Mouse (Mus musculus): ENCODE data around the gene Nbeal2. TPM values are rescaled to one million over a fixed set of nuclear protein-coding genes. Genes with fewer than 3 reads are reported as not detected.

The Nbeal2 gene
- total RNA-seq, 2 experiments from 2014 or later, result 2.9 to 3.2 TPM

DNA sequence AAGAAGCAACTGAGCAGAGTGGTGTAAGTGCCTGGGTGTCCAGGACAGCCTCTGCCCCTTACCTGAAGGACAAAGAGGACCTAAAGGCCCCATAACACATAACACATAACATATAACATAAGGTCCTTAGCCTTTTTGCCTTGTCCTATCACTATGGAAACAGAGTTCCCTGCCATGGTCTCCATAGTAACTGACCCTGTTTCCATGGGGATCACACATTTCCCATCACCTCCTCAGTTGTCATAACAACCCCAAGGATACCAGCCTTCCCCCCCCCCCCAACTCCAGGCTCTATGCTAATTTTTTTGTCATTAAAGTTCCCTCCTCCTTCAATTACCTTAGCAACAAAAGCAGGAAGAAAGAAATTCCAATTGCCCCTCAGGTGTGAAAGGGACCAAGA is 4.2 kb downstream of the Nbeal2 start:
- no peak for DNase-seq

DNA sequence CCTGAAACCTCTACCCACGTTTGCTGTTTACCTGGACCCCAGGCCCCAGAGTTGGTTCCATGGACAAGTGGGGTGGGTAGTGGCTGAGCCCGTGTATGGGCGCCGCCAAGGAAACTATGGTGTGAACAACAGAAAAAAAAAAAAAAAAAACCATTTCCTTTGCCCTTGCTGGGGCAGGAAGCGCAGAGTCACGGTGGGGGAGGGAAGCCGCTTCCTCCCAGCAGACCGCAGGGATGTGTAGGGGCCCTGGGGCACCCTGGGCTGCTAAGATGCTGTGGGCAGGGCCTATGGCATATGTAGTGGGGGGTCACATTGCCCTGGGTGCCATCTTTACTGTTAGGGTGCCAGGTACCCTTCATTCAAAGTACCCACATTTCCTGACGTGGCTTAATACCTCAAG is 8.7 kb downstream of the Nbeal2 start:
- peak; percentile 46 for DNase-seq

- no peak for DNase-seq
Observed at GRCm38 (mm10) chr9:110644295-110644694, 9.7 kb downstream of the Nbeal2 start.

DNA sequence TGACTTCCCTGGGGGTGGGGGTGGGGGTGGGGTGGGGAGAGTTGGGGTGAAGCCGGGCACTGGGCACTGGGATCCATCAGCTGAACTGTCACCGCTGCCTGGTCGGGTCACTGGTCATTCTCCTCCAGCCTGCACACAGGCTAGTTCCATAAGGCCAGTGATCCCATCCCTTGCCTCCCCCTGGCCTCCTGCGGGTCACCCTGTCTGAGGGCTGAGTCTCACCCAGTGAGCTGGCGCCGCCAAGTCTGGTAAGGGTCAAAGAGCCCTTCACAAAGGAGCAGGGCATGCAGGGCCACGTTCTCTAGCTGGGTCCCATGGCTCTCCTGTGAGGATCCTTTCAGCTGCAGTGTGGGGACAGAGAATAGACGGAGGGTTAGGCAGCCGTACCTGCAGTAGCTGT is 10.2 kb downstream of the Nbeal2 start:
- no peak for DNase-seq

GRCm38 (mm10) chr9:110642812-110643524 is 11.0 kb downstream of the Nbeal2 start:
- no peak for DNase-seq

GRCm38 (mm10) chr9:110641006-110641405 is 13.0 kb downstream of the Nbeal2 start:
- no peak for DNase-seq

DNA sequence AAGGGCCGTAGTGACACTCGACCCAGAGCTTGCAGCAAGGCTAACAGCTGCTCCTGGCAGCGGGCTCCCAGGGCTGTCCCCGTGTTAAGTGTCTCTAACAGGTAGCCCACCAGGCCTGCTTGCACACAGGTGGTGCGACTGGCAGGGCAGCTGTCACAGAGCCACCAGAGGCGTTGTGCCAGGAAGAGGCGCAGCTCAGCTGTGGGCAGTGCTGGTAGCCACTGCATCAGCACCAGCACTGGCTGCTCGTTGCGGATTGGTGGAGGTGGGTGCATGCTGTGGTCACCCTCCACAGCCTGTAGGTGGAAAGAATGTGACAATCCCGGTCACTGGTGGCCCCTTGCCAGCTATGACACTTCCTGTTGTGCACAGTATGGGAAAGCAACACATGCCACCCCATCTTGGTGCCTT is 15.3 kb downstream of the Nbeal2 start:
- DNase-seq, result no peak

GRCm38 (mm10) chr9:110635225-110635624 is 18.7 kb downstream of the Nbeal2 start:
- peak; percentile 72 for DNase-seq

DNA sequence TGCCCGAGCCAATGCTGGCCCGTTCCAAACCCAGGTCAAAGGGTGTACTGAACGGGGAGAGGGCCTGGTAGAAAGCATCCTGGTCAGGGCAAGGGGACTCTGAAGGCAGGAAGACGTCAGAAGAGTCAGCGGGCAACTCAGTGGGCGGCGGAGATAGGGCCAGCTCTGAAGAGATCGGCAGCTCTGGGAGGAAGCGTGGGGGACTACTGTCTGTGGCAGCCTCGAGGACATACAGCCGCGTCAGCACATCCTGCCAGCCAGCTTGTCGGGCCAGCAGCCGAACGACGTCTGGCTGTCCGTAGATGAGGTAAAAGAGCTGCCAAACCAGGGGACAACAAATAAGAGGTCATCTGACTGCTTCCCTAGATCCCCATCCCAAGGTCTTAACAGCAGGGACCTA is 20.1 kb downstream of the Nbeal2 start:
- no peak for DNase-seq

DNA sequence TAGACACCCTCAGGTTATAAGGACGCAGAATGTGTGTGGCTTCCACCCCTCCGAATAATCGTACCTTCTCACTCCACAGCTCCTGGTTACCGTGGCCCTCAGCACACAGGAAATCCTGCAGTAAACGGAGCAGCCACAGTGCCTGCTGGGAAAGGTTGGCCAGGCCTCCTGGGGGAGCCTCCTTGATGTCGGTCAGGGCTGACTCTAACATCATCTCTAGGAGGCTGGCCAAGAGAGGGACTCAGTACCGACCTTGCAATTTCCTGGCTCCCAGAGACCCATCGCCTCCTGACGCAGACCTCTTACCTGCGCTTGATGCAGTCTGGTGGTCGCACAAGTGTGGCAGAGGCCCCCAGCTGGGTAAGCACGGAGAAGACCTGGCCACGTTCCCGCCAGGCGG is 21.3 kb downstream of the Nbeal2 start:
- DNase-seq, result no peak

DNA sequence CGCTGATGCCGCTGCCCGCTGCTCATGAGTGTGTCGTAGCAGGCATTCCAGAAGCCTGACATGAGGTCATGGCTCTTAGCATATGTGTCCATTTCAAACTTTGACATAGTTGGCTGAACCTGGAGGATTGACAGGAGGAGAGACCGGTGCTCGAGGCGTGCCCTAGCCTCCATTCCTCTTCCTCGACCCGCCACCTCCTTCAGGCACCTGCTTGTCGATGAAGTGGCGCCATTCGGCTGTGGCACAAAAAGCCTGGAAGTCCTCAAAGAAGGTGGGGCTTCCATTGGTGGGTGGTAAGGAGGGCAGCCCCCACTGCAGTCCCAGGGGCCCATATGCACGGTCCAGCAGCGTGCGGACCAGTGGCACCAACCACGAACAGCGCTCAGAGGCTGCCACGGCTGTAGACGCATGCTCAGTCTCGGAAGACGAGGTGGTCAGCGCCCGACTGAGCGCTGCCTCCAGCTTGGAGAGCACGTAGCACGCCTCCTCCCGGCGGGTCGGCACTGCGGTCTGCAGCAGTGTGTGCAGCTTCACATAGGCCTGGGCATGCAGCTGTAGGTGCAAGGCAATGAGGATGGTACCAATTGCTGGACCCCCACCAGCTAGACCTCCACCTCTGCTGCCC is 22.2 kb downstream of the Nbeal2 start:
- DNase-seq, result no peak

- no peak for DNase-seq
Observed at GRCm38 (mm10) chr9:110631191-110631590, 22.8 kb downstream of the Nbeal2 start.

GRCm38 (mm10) chr9:110630171-110630570 is 23.8 kb downstream of the Nbeal2 start:
- DNase-seq, result no peak

- DNase-seq, result no peak
Observed at GRCm38 (mm10) chr9:110625350-110625908, 28.5 kb downstream of the Nbeal2 start.

DNA sequence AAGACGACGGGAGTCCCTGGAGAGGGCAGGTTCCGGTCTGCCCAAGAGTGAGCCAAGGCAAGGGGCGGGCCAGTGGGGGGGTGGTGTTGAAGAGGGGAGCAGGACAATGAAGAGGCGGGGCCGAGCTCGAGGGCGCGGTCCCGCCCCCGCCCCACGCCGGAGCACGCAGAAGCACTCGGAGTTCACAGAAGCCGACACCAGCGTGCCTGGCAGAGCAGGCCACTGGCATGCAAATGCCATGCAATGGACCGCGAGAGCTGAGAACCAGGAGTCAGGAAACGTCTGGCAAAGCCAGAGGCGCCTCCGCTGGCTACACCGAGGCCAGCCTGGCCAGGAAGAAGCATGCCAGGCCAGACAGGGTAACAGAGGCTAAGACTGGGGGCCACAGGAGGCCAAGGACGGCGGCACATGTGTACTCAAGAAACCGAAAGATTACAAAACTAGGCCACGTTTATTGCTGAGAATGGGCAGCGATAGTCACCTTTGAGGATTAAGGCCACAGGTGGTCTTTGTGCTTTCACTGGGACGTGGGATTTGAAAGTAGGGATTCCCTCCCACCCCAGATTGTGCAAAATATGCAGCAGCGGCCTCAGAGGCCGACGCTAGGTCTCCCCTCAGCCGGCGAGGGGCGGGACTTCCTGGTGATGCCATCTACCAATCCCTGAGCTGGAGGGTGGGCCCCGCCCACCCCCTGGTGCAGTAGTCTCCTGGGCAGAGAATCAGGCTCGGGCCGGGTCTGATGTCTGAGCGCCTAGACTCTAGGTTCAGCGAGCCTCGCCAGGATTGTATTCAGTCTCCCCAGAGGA is 29.4 kb downstream of the Nbeal2 start, which contains the start of gene Nradd:
Gene Nradd (minus strand): TSS at position 92 of the 806 bp plus-strand sequence.
- DNase-seq, result peak; percentile 88

DNA sequence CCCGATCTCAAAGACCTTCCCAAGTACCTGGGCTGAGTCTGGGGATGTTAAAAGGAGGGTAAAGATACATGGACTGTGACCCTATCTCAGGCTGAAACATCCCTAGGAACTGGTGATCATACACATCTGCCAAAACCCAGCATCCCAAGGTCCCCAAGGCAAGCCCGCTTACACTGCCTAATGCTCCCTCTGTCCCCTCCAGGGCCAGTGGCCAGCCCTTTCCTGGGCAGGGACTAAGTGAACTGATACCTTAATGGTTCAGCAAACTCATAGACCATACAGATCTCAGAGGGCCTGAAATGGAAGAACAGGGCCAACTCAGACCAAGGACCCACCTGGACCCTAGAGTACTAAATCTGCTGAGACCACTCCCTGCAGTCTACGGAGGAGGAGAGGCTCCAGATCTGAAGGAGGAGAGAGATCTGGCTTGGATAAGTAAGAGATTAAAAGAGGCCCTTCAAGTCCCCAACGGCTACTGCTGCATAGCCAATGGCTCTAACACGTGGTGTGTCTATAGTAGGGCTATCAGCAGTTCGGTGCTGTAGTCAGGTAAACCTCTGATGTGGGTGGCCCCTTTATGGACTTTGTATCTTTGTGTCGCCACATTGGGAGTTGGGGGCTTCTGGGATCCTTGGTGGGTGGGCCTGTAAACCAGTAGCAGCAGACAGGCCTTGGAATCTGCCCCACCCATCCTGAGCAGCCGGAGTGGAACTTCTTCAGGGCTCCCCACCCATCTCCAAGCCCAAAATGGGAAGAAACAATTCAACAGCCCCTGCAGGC is 30.4 kb downstream of the Nbeal2 start:
- DNase-seq, result no peak

DNA sequence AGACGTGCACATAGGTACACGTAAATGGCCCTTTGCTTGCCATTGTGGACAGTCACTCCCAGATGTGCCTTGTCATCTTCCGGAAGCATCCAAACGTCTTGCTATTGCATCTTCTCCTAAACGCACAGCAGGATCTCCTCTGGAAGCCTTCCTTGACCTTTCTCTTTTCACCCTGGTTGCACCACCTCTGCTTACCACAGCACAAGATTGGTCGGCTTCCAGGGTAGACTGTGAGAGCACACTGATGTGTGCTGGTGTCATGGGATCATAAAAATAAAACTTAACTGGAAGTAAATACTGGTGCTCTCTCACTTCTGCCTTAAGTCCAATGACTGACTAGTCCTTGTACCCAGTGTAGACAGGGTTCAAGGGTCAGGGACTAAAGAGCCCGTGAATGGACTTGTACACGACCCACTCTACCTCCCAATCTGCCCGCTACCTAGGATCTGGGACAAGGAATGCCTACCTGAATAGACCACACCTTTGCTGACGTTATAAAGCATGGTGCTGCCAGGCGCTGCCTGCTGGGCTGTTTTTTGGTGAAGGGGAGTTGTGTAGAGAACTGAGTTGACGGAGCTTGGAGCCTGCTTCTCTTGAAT is 31.2 kb downstream of the Nbeal2 start:
- DNase-seq, result no peak

- DNase-seq, result no peak
Observed at GRCm38 (mm10) chr9:110620685-110621084, 33.3 kb downstream of the Nbeal2 start.

GRCm38 (mm10) chr9:110620180-110620579 is 33.8 kb downstream of the Nbeal2 start:
- DNase-seq, result no peak

DNA sequence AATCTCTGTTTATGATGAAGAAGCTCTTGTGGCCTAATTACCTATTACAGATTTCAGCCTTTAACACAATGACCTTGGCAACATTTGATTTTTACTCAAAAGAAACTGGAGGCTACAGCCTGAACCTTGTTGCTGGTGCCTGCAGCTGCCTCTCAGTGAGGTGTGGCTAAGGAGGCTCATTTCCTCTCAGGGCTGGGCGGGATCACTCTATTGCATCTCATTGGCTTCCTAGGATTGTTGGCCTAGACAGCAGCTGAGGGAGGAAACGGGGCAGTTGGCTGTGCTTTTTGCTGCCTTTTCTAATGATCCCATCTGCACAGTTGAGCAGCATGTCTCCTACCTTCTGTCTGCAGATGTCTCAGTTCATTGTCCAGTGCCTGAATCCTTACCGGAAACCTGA is 36.9 kb downstream of the Nbeal2 start:
- no peak for DNase-seq

DNA sequence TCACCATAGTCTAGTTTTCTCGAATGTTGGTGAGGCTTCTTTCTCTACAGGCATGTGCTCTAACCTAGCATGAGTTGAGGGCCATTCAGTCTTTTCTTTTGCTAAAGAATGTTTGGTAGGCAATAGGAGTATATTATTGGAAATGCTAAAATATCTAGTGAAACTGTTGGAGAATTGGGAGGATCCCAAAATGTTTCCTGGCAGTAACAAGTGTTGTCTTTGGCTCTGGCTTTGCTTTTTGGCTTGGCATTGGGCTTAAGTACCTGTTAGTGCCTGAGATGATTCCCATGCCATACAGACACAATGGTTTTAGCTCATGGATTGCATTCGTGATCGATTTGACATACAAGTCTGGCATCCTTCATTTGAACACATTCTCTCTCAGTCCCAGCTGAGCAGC is 42.5 kb downstream of the Nbeal2 start:
- no peak for DNase-seq

DNA sequence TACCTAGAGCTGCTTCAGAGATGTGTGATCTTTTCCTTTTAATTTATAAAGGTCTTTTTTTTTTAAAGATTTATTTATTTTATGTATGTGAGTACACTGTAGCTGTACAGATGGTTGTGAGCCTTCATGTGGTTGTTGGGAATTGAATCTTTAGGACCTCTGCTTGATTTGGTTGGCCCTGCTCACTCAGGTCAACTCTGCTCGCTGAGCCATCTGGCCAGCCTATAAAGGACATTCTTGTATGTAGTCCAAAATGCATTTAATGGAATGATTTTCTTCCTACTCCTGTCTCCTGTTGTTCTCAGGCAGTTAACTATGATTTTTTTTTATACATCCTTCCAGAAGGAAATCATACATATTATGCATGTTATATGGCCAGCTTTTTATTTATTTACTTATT is 70.4 kb downstream of the Nbeal2 start:
- DNase-seq, result no peak
